Mouse (Mus musculus): ENCODE data around the gene Olfr1411. TPM values are rescaled to one million over a fixed set of nuclear protein-coding genes. Genes with fewer than 3 reads are reported as not detected.

Gene Olfr1411
- polyA plus RNA-seq (2015; fragmentation: Illumina TruSeq; extraction: RNeasy Lipid Tissue Mini Kit (QIAGEN cat#74804); ENCODE audit: insufficient read depth, low replicate concordance), result not detected

GRCm38 (mm10) chr1:92594111-92594510, at the start of gene Olfr1411:
Gene Olfr1411, plus strand, starts transcription at chr1:92594411.

GRCm38 (mm10) chr1:92571022-92571421, 23.2 kb upstream of the Olfr1411 start, which contains the start of gene Olfr1413:
Gene Olfr1413, plus strand, starts transcription at chr1:92571322.

GRCm38 (mm10) chr1:92585479-92585878, 8.7 kb upstream of the Olfr1411 start, which contains the start of gene Olfr1412:
Gene Olfr1412, plus strand, starts transcription at chr1:92585779.

GRCm38 (mm10) chr1:92605482-92605881, 11.3 kb downstream of the Olfr1411 start, which contains the start of gene Olfr1410:
Gene Olfr1410, plus strand, starts transcription at chr1:92605782.

GRCm38 (mm10) chr1:92617488-92617887, 23.3 kb downstream of the Olfr1411 start, which contains the start of gene Olfr12:
Gene Olfr12, plus strand, starts transcription at chr1:92617788.

GRCm38 (mm10) chr1:92641514-92642272, 47.5 kb downstream of the Olfr1411 start, which contains the start of gene Cops9:
Gene Cops9, minus strand, starts transcription at chr1:92641985.

Other genes starting within 250 kb of the Olfr1411 start
- 125 TPM for gene Ndufa10, start 120.6 kb upstream of the Olfr1411 start, polyA plus RNA-seq (2015; fragmentation: Illumina TruSeq; extraction: RNeasy Lipid Tissue Mini Kit (QIAGEN cat#74804); ENCODE audit: insufficient read depth, low replicate concordance)
- gene Olfr1416, start 109.3 kb upstream of the Olfr1411 start, polyA plus RNA-seq (2015; fragmentation: Illumina TruSeq; extraction: RNeasy Lipid Tissue Mini Kit (QIAGEN cat#74804); ENCODE audit: insufficient read depth, low replicate concordance), result not detected
- gene Olfr1415, start 98.3 kb upstream of the Olfr1411 start, polyA plus RNA-seq (2015; fragmentation: Illumina TruSeq; extraction: RNeasy Lipid Tissue Mini Kit (QIAGEN cat#74804); ENCODE audit: insufficient read depth, low replicate concordance), result not detected
- gene Olfr1414, start 75.8 kb upstream of the Olfr1411 start, polyA plus RNA-seq (2015; fragmentation: Illumina TruSeq; extraction: RNeasy Lipid Tissue Mini Kit (QIAGEN cat#74804); ENCODE audit: insufficient read depth, low replicate concordance), result not detected
- gene Olfr1413, start 23.1 kb upstream of the Olfr1411 start, polyA plus RNA-seq (2015; fragmentation: Illumina TruSeq; extraction: RNeasy Lipid Tissue Mini Kit (QIAGEN cat#74804); ENCODE audit: insufficient read depth, low replicate concordance), result not detected
- not detected for gene Olfr1412, start 8.6 kb upstream of the Olfr1411 start, polyA plus RNA-seq (2015; fragmentation: Illumina TruSeq; extraction: RNeasy Lipid Tissue Mini Kit (QIAGEN cat#74804); ENCODE audit: insufficient read depth, low replicate concordance)
- not detected for gene Olfr1410, start 11.4 kb downstream of the Olfr1411 start, polyA plus RNA-seq (2015; fragmentation: Illumina TruSeq; extraction: RNeasy Lipid Tissue Mini Kit (QIAGEN cat#74804); ENCODE audit: insufficient read depth, low replicate concordance)
- not detected for gene Olfr12, start 23.4 kb downstream of the Olfr1411 start, polyA plus RNA-seq (2015; fragmentation: Illumina TruSeq; extraction: RNeasy Lipid Tissue Mini Kit (QIAGEN cat#74804); ENCODE audit: insufficient read depth, low replicate concordance)
- 175 TPM for gene Cops9, start 47.6 kb downstream of the Olfr1411 start, polyA plus RNA-seq (2015; fragmentation: Illumina TruSeq; extraction: RNeasy Lipid Tissue Mini Kit (QIAGEN cat#74804); ENCODE audit: insufficient read depth, low replicate concordance)
- gene Otos, start 54.4 kb downstream of the Olfr1411 start, polyA plus RNA-seq (2015; fragmentation: Illumina TruSeq; extraction: RNeasy Lipid Tissue Mini Kit (QIAGEN cat#74804); ENCODE audit: insufficient read depth, low replicate concordance), result 0.26 TPM
- 1.6 TPM for gene Gpc1, start 237.2 kb downstream of the Olfr1411 start, polyA plus RNA-seq (2015; fragmentation: Illumina TruSeq; extraction: RNeasy Lipid Tissue Mini Kit (QIAGEN cat#74804); ENCODE audit: insufficient read depth, low replicate concordance)

All from spleen, adult 10 weeks (tissue).